Mouse (Mus musculus): ENCODE data around the gene Med15. TPM values are rescaled to one million over a fixed set of nuclear protein-coding genes. Genes with fewer than 3 reads are reported as not detected.

Med15 gene
- polyA plus RNA-seq, 1 experiment from 2014 or later, result 19.4 TPM

DNA sequence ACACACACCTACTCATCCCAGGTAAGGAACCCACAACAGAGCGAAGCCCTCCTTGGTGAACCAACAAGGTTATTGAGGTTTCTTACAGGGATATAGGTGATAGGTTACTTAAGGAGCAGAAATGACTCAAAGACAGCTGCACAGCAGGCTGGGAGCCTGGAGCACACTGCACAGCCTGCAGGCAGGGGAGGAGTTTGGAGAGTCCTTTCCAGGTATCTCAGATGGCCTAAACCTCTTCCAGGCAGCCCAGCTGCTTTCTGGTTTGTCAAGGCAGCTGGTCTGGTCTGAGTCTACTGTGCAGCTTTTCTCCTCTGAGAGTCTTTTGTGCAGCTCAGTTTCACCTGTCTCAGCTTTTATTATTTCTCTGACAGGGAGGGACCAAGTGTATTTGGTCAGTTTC lies 25.1 kb upstream of the Med15 start:
- peaks cover 5% of the 10 kb centered on the region; the same call in 1 of the 2 replicates for H3K4me1 ChIP-seq (replicated peaks; ENCODE audit: control insufficient read depth, insufficient read depth)
- H3K27ac ChIP-seq (replicated peaks), result no peak overlapping the region
- no peaks in the 10 kb centered on the region for H3K27me3 ChIP-seq (ENCODE audit: control insufficient read depth, insufficient read depth, low read length)
- ATAC-seq (ENCODE audit: low FRiP score, low TSS enrichment) (no peak; the same call in 1 of the 2 replicates), DNase-seq (ENCODE audit: low spot score) (no peak)
- no peaks in the 10 kb centered on the region for H3K9me3 ChIP-seq (ENCODE audit: control insufficient read depth, low read length)
- H3K4me3 ChIP-seq (ENCODE audit: low read depth, low read length), result no peak overlapping the region
- no peak overlapping the region for H3K9ac ChIP-seq (ENCODE audit: low read length)
- no peak overlapping the region for H3K4me2 ChIP-seq (replicated peaks; ENCODE audit: low read depth)
- WGBS, result 100% methylated on average over 1 of the region's 1 CpGs
- TF ChIP-seq CTCF (IDR thresholded peaks at IDR 0.05; ENCODE audit: low read depth), result no peak
- TF ChIP-seq EP300 (optimal IDR thresholded peaks at IDR 0.05), result no peak
- no peaks in the 10 kb centered on the region for H3K36me3 ChIP-seq (ENCODE audit: control insufficient read depth, insufficient read depth, low read length)

GRCm38 (mm10) chr16:17753686-17754085 lies 21.0 kb upstream of the Med15 start:
- no peaks in the 10 kb centered on the region; the same call in 1 of the 2 replicates for H3K4me1 ChIP-seq (replicated peaks; ENCODE audit: control insufficient read depth, insufficient read depth)
- no peak overlapping the region for H3K4me2 ChIP-seq (replicated peaks; ENCODE audit: low read depth)
- H3K4me3 ChIP-seq (ENCODE audit: low read depth, low read length), result no peak overlapping the region
- TF ChIP-seq CTCF (IDR thresholded peaks at IDR 0.05; ENCODE audit: low read depth) (no peak), EP300 (optimal IDR thresholded peaks at IDR 0.05) (no peak)
- no peak; the same call in 1 of the 2 replicates for ATAC-seq (ENCODE audit: low FRiP score, low TSS enrichment)
- no peaks in the 10 kb centered on the region for H3K36me3 ChIP-seq (ENCODE audit: control insufficient read depth, insufficient read depth, low read length)
- WGBS, result 40% methylated on average over 1 of the region's 1 CpGs
- no peak for DNase-seq (ENCODE audit: low spot score)
- H3K27ac ChIP-seq (replicated peaks), result no peak overlapping the region
- H3K27me3 ChIP-seq (ENCODE audit: control insufficient read depth, insufficient read depth, low read length), result no peaks in the 10 kb centered on the region
- H3K9ac ChIP-seq (ENCODE audit: low read length), result no peak overlapping the region
- H3K9me3 ChIP-seq (ENCODE audit: control insufficient read depth, low read length), result no peaks in the 10 kb centered on the region

DNA sequence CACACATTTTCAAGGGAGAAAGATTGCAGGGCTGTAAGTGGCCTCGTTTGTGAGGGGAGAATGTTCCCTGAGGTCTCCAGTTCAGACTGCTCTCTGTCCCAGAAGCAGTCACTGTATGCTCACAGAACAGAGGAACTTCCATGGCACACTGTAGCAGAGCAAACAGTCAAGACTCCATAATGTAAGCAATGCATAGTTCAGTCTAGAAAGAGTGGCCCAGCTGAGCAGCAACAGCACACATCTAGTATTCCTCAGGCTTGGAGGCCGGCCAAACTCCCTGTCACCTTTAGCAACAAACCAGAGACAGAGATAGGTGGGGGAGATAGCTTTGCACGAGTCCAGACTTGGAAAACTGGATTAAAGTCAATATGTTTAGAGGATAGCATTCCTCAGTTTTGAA lies 20.3 kb upstream of the Med15 start:
- DNase-seq (ENCODE audit: low spot score) (peak; percentile 68), ATAC-seq (ENCODE audit: low FRiP score, low TSS enrichment) (peak; percentile 62)
- TF ChIP-seq EP300 (optimal IDR thresholded peaks at IDR 0.05), result no peak
- no peak for TF ChIP-seq CTCF (IDR thresholded peaks at IDR 0.05; ENCODE audit: low read depth)
- no peak overlapping the region for H3K4me3 ChIP-seq (ENCODE audit: low read depth, low read length)
- no peak overlapping the region for H3K4me2 ChIP-seq (replicated peaks; ENCODE audit: low read depth)
- no peaks in the 10 kb centered on the region for H3K9me3 ChIP-seq (ENCODE audit: control insufficient read depth, low read length)
- H3K27me3 ChIP-seq (ENCODE audit: control insufficient read depth, insufficient read depth, low read length), result no peaks in the 10 kb centered on the region
- no peaks in the 10 kb centered on the region for H3K4me1 ChIP-seq (replicated peaks; ENCODE audit: control insufficient read depth, insufficient read depth)
- no peaks in the 10 kb centered on the region for H3K36me3 ChIP-seq (ENCODE audit: control insufficient read depth, insufficient read depth, low read length)
- 6% methylated on average over 3 of the region's 3 CpGs for WGBS
- peak overlapping the region; percentile 8 for H3K27ac ChIP-seq (replicated peaks)
- no peak overlapping the region for H3K9ac ChIP-seq (ENCODE audit: low read length)

DNA sequence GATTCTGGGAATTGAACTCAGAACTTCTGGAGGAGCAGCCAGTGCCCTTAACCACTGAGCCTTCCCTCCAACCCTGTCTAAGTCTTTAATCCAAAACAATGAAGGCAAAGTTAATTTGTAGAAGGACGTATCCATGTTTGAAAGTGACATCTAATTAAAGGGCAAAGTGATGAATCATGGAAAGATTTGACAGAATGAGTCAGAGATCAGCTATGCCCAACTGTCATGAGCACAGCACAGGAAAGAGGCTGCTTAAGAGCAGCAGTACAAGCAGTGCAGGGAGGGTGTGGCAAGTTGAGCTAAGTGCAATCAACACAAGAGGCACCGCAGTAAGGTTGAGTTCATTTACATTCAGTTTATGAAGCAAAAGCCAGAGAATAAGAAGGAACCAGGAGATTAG lies 12.4 kb upstream of the Med15 start:
- Histone ChIP-seq H3K4me1 (replicated peaks; ENCODE audit: control insufficient read depth, insufficient read depth) (0 out of 2 replicates have a peak, but pooled peaks cover 3% of the 10 kb centered on the region), H3K27me3 (ENCODE audit: control insufficient read depth, insufficient read depth, low read length) (no peaks in the 10 kb centered on the region), H3K36me3 (ENCODE audit: control insufficient read depth, insufficient read depth, low read length) (no peaks in the 10 kb centered on the region), H3K4me2 (replicated peaks; ENCODE audit: low read depth) (no peak overlapping the region), H3K27ac (replicated peaks) (no peak overlapping the region), H3K4me3 (ENCODE audit: low read depth, low read length) (no peak overlapping the region), H3K9ac (ENCODE audit: low read length) (no peak overlapping the region), H3K9me3 (ENCODE audit: control insufficient read depth, low read length) (no peaks in the 10 kb centered on the region)
- no peak for ATAC-seq (ENCODE audit: low FRiP score, low TSS enrichment)
- TF ChIP-seq EP300 (optimal IDR thresholded peaks at IDR 0.05), result no peak
- TF ChIP-seq CTCF (IDR thresholded peaks at IDR 0.05; ENCODE audit: low read depth), result no peak
- 58% methylated on average over 2 of the region's 2 CpGs for WGBS
- DNase-seq (ENCODE audit: low spot score), result no peak

GRCm38 (mm10) chr16:17744536-17744935 lies 11.8 kb upstream of the Med15 start:
- TF ChIP-seq CTCF (IDR thresholded peaks at IDR 0.05; ENCODE audit: low read depth) (peak; percentile 77), EP300 (optimal IDR thresholded peaks at IDR 0.05) (no peak)
- ATAC-seq (ENCODE audit: low FRiP score, low TSS enrichment) (no peak), DNase-seq (ENCODE audit: low spot score) (no peak)
- H3K4me1 ChIP-seq (replicated peaks; ENCODE audit: control insufficient read depth, insufficient read depth), result 0 out of 2 replicates have a peak, but pooled peaks cover 3% of the 10 kb centered on the region
- H3K27me3 ChIP-seq (ENCODE audit: control insufficient read depth, insufficient read depth, low read length), result no peaks in the 10 kb centered on the region
- no peak overlapping the region for H3K4me2 ChIP-seq (replicated peaks; ENCODE audit: low read depth)
- H3K36me3 ChIP-seq (ENCODE audit: control insufficient read depth, insufficient read depth, low read length), result no peaks in the 10 kb centered on the region
- H3K9me3 ChIP-seq (ENCODE audit: control insufficient read depth, low read length), result no peaks in the 10 kb centered on the region
- H3K9ac ChIP-seq (ENCODE audit: low read length), result no peak overlapping the region
- H3K27ac ChIP-seq (replicated peaks), result no peak overlapping the region
- H3K4me3 ChIP-seq (ENCODE audit: low read depth, low read length), result no peak overlapping the region
- WGBS, result 31% methylated on average over 1 of the region's 1 CpGs

DNA sequence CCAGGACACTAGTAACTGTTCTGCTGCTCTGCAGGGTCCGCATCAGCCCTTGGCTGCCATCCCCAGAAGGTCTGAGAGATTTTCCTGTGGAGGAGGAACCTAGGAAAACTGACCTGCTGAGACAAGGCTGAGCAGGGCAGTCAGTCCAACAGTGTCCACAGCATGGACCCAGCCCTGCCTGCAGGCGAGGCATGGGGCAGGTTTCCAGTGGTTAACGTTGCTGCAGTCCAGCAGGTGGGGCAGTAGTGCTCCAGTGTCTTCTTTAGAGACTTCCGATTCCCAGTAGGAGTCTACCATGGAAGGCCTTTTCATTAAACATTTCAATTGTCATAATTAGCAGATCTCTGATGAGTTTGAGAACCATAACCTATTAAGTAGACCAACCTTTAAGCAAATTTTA lies 10.6 kb upstream of the Med15 start:
- no peaks in the 10 kb centered on the region for H3K36me3 ChIP-seq (ENCODE audit: control insufficient read depth, insufficient read depth, low read length)
- peak; percentile 88 for ATAC-seq (ENCODE audit: low FRiP score, low TSS enrichment)
- H3K4me2 ChIP-seq (replicated peaks; ENCODE audit: low read depth), result no peak overlapping the region
- 21% methylated on average over 4 of the region's 4 CpGs for WGBS
- H3K4me1 ChIP-seq (replicated peaks; ENCODE audit: control insufficient read depth, insufficient read depth), result 0 out of 2 replicates have a peak, but pooled peaks cover 3% of the 10 kb centered on the region
- TF ChIP-seq CTCF (IDR thresholded peaks at IDR 0.05; ENCODE audit: low read depth) (peak; percentile 74), EP300 (optimal IDR thresholded peaks at IDR 0.05) (no peak)
- no peaks in the 10 kb centered on the region for H3K27me3 ChIP-seq (ENCODE audit: control insufficient read depth, insufficient read depth, low read length)
- peak; percentile 78 for DNase-seq (ENCODE audit: low spot score)
- H3K27ac ChIP-seq (replicated peaks), result peak overlapping the region; percentile 84
- H3K9me3 ChIP-seq (ENCODE audit: control insufficient read depth, low read length), result no peaks in the 10 kb centered on the region
- H3K4me3 ChIP-seq (ENCODE audit: low read depth, low read length), result no peak overlapping the region
- H3K9ac ChIP-seq (ENCODE audit: low read length), result 0 out of 2 replicates have a peak overlapping the region, but pooled peaks have one; percentile 8

Data from stomach, postnatal 0 days (tissue).